Mouse (Mus musculus) cerebellum, adult 2 months (tissue): ENCODE data around the gene Limch1.

Experiments
- CTCF ChIP-seq: fragments of 200-500 bp; IDR thresholded peaks from 2 replicates; pipeline ENCODE4 v1.5.1; 2011; ENCODE audit warnings: low read depth, mild to moderate bottlenecking, control low read depth, low read length, moderate library complexity, borderline replicate concordance; ENCODE audit not compliant: insufficient read depth
- POLR2A ChIP-seq: fragments of 200-500 bp; IDR thresholded peaks from 2 replicates; pipeline ENCODE4 v1.6.1; 2011; ENCODE audit warnings: low read length, control low read depth, borderline replicate concordance; ENCODE audit not compliant: insufficient read depth

GRCm38 (mm10) chr5:66703317-66704004, 42.2 kb upstream of the Limch1 start:
- TF ChIP-seq POLR2A (no peak), CTCF (no peak)
